Mouse (Mus musculus) spleen, postnatal 14 days (tissue): Measurements from ENCODE around the gene Akap2.
"Not testable (repeated sequence)": the region's sequence is repeated elsewhere in the genome, so short reads cannot be mapped to it uniquely, and the experiment has no call there.

Experiments
- DNase-seq, 2 experiments: peaks; one replicate each; pipeline ENCODE4 v3.0.0; 2021 to 2022; ENCODE audit warnings: low spot score in 2 of 2

The Akap2 gene

DNA sequence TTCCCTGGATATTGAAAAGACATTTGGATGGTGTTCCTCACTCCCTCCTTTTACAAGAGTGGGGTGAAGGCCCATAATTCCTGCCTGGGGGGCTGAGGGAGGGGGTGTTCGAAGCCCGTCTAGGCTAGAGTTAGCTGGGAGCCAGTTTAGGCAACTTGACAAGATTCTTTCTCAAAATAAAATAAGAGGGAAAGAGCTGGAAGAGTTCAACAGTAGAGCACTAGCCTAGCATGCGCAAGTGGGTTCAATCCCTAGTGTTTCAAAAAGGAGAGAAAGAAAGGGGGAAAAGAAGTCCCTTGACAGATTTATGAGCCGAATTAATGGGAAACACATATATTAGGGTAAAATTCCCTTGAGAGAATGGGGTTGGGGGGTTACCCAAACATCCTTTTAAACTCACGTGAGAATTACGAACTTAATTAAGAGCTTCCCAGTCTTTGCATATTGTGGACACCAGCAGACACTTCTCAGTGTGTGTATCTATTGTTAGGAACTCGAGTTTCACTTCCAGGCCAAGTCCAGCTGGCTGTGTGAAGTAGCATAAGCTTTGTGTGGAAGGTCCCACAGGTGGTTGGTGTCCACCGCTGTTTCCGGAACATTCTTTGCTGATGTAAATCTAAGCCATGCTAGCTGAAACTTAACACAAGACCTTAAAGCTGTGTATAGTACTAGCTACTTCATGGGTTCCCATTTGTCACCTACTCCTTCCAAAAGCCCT, 145.0 kb downstream of the Akap2 start:
- no peak for DNase-seq

DNA sequence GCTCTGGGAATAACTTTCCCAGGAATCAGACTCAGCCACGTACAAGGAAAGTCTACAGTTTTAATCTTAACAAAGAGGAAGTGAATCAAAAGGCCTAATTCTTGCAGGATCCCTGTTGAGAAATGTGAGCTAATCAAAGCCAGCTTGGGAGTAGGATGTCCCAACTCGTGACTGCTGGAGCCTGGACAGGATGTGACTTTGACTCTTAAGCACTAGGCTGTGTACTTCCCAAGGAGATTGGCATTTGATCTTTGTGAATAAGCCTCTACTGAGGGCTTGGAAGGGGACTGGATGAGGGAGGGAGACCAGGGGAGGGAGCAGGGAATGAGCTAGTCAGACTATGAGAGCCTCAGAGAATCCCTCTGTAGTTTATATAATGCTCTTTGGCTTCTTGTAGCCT, 148.6 kb downstream of the Akap2 start:
- DNase-seq: no peak

DNA sequence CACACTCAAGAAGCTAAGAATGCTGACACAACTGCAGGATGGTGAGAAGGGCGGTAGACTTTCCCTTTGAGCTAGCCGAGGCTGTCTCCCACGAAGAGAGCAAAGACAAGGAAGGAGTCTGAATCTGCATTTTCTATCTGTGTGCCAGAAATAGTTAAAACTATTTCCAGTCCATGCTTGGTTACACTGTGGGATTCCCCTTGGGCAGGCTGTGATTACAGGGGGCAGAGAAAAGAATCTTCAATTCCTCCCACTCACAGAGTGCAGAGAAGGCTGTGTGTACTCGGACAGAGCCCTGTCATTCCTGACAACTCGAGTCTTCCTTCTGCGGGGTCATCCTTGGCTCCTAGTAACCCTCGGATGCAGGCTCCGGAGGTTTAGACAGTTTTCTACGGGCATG, 149.5 kb downstream of the Akap2 start:
- no peak for DNase-seq

DNA sequence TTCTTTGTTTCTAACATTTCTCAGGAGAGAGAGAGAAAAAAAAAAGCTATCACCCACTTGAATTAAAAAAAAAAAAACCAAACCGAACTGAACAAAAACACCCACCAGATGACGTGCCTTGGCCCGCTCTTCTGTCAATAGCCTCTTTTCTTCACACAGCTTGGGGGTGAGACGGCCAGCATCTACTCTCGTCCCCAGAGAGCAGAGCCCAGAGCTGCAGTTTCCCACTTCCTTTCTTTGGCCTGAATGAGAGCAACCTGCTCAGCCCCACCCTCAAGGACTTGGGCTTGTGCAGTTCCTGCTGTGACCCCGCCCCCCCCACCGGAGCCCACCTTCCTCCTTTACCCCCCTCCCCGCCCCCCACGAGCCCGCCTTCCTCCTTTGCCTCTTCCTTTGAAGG, 150.0 kb downstream of the Akap2 start:
- DNase-seq: no peak

DNA sequence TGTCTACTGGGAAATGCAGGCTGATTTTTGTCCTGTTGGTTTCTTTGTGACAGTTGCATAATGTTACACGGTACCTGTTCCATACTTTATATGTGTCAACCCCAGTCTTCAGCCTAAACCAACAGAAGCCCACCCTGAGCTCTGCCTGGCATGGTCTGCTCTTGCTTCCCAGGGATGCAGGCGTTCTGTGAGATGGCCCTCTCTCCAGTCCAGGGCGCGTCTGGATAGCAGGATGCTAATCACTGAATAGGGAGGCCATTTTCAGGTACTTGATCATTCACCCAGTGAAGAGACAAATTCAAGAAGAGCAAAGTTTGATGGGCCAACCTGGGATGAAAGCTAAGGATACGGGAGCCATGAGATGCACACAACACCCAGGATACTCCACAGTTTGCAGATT, 161.7 kb downstream of the Akap2 start:
- DNase-seq: no peak

DNA sequence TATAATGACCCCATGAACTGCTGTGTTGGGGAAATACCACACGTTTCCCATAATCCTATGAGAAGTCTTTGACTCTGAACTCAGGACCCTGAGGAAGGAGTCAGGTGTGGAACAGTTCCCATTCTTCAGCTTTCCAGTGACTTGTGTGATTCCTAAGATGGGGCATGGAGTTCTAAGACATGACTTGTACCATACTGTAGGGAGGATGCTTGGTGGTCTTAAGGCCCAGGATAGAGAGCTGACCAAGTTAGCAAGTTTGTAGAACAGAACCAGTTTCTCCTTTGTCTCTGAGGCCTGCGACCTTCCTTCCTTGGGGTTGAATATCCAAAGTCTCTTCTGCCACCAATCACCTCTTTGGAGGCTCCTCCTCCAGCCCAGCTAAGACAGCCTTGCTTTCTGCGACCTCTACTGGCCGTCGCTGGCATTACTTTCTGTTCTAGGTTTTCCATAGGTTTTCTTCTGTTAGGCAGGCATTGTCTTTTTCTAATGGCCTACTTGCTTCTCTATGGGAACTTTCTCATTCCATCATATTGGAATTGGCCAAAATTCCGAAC, 162.4 kb downstream of the Akap2 start:
- peak; percentile 45 to 69 for DNase-seq

DNA sequence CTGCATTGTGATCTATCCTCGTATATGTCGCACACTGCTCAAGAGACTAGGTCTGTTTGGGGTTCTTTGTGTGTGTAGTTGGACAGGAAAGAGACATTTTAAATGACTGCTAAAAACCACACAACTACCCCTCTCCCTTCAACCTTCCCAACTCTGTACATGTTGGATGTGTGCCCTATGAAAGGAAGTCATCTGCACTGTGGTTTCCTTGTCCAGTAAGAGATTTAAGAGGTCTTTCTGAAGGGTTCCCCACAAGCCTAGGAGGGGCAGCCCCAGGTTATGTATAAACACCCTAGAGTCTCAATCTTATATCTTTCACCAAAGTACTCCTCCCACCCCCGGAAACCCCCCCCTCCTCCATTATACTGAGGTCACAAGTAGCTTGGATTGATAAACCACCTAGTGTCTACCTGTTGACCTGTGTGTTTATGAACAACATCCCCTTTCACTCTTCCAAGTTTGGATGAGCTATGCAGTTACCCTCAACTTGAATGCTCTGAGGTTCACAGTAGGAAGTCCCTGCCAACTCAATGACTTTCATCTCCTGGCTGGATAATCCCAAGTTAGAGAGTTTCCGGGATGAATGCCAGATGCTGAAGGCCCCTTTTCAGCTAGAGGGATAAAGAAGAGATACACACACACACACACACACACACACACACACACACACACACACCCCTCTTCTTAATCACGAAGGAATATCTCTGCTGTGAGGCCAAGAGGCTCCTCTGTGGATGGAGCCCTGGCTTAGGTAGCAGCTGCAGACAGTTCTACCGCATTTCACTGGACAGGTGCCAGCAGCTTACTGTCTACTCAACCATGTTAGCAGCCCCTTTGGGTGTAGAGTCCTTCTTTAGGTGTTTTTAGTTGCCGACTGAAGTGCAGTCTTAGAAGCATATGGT, 166.3 kb downstream of the Akap2 start:
- DNase-seq: no peak

DNA sequence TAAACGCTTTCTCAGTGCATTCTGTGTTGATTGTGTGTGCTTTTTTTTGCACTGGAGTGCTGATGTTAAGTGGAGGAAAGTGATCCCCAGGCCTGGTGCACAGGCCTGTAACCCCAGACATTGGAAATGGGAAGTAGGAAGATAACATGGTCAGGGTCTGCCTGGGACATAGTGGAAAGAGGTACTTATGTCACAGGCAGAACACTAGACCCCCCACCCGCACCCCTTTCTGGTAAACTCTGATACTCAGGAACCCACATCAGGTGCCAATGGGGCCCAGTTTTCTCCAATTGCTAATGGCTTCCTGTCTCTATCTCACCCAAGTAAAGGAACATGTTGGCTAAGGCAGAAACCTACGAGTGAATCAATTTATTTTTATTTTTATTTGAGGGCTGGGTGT, 167.1 kb downstream of the Akap2 start:
- no peak for DNase-seq

DNA sequence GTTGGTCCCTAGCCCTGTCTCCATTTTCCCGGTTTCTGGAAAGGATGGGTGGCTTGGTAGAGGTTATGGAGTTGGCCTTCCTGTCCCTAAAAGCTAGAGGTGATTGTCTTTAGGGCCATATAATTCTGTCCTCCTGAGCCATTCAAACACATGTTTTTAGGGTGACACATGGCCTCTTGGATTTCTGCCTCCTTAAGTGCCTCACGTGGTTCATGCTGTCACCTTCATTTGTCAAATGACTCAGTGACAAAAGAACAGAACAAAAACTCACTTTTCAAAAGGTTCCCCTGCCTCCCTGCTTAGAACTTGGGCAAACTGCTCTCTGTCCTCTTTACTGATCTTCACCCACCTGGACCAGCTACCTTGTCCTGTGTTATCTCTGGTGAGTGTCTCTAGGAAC, 167.7 kb downstream of the Akap2 start:
- no peak for DNase-seq

DNA sequence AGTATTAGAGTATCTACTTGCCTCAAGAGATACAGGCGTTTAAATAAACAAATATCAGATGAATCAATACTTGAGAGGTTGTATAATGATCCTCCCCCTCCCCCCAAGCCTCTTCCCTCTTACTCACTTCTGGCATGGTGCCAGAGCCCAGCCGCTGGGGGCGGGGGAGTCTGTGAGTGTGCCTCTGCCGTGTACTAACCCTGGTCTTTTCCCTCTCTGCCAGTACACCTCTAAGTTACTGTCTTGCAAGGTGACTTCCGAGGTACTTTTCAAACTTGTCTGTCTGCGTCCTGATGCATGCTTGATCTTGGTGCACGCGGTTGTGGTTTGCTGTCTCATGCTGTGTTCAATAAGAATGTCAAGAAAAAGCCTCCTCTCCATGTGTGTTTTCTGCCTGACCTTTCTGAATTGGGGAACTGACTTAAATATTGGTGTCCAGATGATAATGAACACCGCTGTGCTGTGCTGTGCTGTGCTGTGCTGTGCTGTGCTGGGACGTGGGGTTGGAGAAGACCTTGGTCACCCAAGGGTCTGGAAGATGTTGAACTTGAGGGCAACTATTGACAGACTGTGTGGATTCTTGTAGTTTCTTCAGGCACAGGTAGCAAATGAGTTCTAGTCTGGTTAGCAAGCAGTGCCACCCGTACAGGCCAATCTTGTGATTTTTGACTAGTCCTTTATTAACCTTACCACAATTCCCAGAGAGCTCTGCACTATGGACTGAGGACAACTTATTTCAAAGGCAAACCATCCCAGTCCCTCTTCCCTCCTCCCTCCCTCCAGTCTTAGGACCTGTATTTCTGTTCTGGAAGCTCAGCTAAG, 168.8 kb downstream of the Akap2 start:
- no peak for DNase-seq

DNA sequence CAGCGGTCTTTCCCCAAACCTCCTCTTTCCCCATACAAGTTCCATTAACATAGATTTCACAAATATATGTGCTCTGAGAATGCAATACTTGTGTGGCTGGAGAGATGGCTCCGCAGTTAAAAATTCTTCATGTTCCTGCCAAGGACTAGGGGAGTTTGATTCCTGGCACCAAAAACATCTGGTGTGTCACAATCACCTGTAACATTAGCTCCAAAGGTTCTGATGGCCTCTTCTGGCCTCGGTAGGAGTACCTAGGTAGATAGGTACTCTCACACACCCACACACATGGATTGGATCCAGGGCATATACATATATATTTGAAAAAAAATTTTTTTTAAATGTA, 169.4 kb downstream of the Akap2 start:
- DNase-seq: no peak

DNA sequence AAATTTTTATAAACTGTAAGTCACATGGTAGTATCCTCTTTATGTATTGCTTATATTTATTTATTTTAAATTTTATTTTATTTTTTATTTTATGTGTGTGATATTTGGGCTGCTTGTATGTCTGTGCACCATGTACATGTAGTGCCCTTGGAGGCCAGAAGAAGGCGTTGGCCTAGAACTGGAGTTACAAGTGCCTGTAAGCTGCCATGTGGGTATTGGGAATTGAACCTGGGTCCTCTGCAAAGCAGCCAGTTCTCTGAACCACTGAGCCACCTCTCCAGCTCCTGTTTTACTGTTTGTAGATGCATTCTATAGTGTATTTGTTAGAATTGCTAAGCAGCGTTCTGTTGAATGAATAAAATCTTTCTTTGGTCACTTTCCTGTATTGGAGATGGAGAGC, 170.8 kb downstream of the Akap2 start:
- DNase-seq: no peak

DNA sequence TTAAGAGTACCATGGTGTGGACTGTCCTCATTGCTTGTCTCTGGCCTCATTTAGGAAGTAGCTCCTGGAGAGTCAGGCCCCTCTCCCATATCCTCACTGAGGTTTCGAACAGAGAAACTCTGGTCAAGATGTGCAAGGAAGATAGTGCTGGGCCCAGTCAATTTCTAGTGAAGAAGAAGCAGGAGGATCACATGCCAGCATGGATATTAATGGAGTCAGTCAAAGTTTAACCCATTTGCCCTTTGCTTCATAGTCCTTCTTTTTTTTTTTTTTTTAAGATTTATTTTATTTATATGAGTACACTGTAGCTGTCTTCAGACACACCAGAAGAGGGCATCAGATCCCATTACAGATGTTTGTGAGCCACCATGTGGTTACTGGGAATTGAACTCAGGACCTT, 171.5 kb downstream of the Akap2 start:
- not testable (repeated sequence) for DNase-seq

DNA sequence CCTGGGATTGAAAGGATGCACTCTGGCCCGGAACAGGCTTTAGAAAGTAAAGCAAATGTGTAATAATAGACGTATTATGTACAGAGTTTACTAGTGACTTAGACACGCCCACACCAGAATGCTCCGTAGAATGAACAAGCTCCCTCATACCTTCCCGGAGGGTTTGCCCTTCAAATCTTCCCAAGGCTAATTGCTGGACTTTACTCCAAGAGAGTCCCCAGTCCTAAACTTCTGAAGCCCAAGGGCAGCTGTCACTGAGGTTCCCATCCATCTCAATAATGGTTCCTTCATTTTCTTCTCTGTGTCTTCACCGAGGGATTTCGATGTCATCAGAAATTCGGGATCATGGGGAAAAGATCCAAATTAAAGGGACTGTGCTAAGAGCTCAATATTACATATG, 172.3 kb downstream of the Akap2 start:
- no peak for DNase-seq

DNA sequence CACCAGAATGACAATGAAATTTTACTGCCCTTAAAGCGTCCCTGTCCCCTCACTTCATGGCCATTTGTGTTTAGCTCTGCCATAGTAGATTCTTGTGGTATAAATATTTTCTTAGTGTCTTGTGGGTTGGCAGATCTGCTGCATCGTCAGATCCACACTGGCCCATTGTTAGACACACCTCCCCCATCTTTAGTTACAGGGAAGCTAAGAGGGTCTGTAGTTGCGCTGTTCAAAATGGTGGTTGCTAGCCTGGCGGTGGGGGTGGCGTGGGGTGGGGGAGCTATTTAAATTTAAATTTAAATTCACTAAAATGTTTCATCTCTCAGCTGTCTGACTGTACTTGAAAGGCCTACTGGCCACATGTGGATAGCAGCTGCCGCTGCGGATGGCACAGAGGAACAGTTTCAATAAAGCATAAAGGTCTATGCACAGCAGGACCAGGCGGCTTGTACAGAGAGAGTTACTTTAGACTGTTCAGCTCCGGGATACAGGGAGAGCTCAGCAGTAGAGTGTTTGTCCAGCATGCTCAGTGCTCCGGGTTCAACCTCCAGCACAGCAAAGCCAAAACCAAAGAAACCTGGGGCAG, 174.6 kb downstream of the Akap2 start:
- DNase-seq: no peak

DNA sequence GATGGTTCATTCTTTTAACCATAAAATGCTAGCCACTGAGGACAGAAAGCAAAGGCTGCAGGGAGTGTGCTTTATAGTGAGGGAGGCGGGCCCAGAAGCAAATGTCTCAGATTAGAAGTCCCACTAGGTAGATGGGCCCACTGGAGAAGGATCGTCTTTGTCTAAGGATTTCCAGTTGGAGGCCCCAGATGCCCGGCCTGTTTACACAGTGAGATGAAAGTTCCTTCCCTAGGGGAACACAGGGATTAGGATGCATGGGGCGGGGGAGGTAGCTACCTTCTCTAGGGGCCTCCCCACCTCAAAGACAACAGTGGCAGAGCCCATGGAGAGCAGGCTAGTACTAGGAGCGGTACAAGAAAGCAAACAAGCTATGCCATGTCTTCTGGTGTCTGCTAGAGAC, 177.7 kb downstream of the Akap2 start:
- DNase-seq: no peak

DNA sequence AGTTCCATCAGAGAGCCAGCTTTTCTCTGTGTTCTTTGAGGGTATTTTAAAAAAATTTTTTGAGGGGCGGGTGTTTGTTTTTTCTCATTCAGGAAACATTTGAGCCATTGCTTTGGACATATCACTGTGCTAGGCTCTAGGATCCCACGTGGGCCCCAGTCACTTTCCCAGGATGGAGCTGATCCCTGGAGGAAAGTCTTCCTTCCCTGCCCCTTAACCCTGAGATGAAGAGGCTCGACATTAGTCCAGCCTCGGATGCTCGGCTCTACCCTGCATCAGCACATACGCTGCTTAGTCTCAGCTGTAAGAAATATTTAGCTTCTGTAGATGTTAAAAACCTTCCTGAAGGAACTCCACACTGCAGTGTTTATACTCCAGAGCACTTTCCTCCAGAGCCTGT, 178.4 kb downstream of the Akap2 start:
- DNase-seq: no peak

DNA sequence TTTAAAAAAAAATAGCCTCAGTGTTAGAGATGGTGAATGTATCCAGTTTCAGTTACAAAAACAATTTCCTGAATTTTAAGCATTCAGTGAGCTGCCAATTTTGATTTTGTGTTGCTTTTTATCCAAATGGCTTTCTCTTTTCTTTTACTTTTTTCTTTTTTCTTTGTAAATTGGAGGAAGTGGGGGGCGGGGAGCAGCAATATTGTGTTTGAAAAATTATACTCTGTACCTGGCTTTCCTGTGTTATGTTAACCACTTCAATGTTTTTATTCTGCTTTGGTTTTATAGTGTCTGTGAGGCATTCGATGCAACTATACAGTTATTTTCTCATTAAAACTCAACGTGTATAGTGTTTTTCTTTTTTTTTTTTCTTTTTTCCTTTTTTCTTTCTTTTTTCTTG, 179.2 kb downstream of the Akap2 start:
- DNase-seq: no peak

DNA sequence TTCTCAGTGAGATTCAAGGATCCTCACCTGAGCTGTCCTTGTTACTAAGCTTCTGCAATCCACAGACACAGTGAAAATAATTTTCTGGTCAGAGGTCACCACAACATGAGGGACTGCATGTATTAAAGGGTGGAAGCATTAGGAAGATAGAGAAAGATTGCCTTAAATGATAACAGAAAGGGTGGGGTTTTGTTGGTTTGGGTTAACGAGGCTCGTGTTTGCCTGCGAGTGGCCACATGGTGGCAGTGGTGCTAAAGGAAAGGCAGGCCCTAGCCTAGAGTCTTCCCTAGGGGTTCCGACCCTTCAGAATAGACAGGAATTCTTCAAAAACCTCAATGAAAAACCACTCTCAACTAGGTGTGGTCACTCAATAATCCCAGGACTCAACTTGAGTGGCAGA, 183.8 kb downstream of the Akap2 start:
- DNase-seq: peak in 1 of 2 experiments; percentile 22

DNA sequence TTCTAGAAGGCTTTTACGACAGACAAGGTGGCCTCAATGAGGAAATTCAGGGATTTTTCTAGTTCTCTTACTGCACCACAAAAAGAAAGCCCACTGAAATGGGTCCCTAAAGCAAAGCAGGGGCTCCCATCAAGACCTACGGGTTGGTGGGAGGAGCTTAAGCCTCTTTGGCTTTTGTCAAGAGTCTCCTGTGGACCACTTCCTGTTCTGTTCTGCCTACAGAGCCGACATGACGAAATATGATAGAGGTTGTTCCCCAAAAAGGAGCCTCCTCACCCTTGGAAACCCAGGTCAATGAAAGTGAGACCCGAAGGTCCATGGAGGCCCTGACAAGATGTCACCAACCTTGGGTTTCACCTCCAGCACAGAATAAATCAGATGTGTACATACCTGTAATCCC, 185.2 kb downstream of the Akap2 start:
- no peak for DNase-seq

DNA sequence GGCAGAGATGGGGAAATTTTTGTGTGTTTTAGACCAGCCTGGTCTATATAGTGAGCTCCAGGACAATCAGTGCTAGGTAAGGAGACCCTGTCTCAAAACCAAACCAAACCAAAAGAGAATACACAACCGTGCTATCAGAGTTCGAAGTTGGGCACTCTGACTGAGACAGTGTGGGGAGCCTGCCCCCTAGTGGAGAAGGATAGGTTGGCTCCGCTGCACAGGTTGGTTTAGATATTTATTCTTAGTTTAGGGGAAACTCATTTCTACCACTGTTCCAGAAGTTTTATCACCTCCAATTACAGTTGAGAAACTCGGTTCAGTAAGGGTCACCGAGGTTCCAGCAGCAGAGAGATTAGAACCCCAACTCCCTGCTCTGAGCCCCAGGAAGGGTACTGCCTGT, 186.8 kb downstream of the Akap2 start:
- peak; percentile 26 to 49 for DNase-seq

DNA sequence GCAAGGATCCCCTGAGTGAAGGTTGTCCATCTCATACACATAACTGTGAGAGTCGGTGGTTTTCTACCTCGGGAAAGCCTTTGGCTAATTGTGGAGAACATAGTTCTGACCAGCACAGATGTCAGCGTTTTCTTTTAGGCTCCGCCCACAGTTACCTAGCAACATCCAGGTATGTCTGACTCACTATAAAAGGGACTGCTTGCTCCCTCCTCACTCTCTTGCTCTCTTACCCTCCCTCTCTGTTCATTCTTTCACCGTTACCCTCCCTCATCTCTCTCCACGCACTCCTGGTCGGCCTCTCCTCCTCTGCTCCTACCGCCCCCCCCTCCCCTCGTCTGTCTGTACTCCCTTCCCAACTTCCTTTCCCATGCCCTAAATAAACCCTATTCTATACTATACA, 187.2 kb downstream of the Akap2 start:
- DNase-seq: no peak
